Mouse (Mus musculus) liver, postnatal 0 days (tissue): ENCODE measurements around the gene Ccdc12. TPM values are rescaled to one million over a fixed set of nuclear protein-coding genes. Genes with fewer than 3 reads are reported as not detected.

Source experiments
- ATAC-seq: fragments of 200-750 bp; cut with Nextera tagmentation; 2 replicates; pipeline ENCODE4 v1.8.0; 2017; ENCODE audit warnings: mild to moderate bottlenecking, moderate library complexity
- DNase-seq: peaks from one replicate; pipeline ENCODE4 v3.0.0-alpha.2; 2016
- H3K27ac ChIP-seq: fragments of 300-500 bp; sonication (generic); 2 replicates; pipeline ENCODE4 v1.5.1; 2014; ENCODE audit warnings: antibody characterized with exemption, moderate library complexity, mild to moderate bottlenecking, low read depth
- H3K27me3 ChIP-seq: fragments of 300-500 bp; sonication (generic); 2 replicates; pipeline ENCODE4 v1.6.1; 2014; ENCODE audit warnings: low read length, control low read depth, mixed read lengths; ENCODE audit not compliant: insufficient read depth
- H3K36me3 ChIP-seq: fragments of 300-500 bp; sonication (generic); replicated peaks from 2 replicates; pipeline ENCODE4 v1.6.1; 2014; ENCODE audit warnings: mild to moderate bottlenecking, control low read depth, low read length, moderate library complexity, mixed read lengths; ENCODE audit not compliant: insufficient read depth
- H3K4me1 ChIP-seq: fragments of 300-500 bp; sonication (generic); 2 replicates; pipeline ENCODE4 v1.6.1; 2014; ENCODE audit warnings: antibody characterized with exemption, mild to moderate bottlenecking, control low read depth; ENCODE audit not compliant: insufficient read depth
- H3K4me2 ChIP-seq: fragments of 300-500 bp; sonication (generic); 2 replicates; pipeline ENCODE4 v1.6.1; 2014; ENCODE audit warnings: low read depth, mild to moderate bottlenecking, low read length, moderate library complexity, mixed read lengths
- H3K4me3 ChIP-seq: fragments of 300-500 bp; sonication (generic); 2 replicates; pipeline ENCODE4 v1.5.1; 2014; ENCODE audit warnings: low read depth, low read length
- H3K9ac ChIP-seq: fragments of 300-500 bp; sonication (generic); replicated peaks from 2 replicates; pipeline ENCODE4 v1.6.1; 2014; ENCODE audit warnings: mild to moderate bottlenecking, moderate library complexity
- H3K9me3 ChIP-seq: fragments of 300-500 bp; sonication (generic); 2 replicates; pipeline ENCODE4 v1.6.1; 2016; ENCODE audit warnings: mild to moderate bottlenecking, control low read depth, low read length, mixed read lengths
- CTCF ChIP-seq: sonication (generic); IDR thresholded peaks from 2 replicates; pipeline ENCODE4 v1.5.1; 2016; ENCODE audit warnings: antibody characterized with exemption, low read depth
- EP300 ChIP-seq: IDR thresholded peaks from 2 replicates; pipeline ENCODE4 v1.6.1; 2016; ENCODE audit warnings: antibody characterized with exemption, low read depth, mild to moderate bottlenecking
- WGBS: fragments of 180-500 bp; shearing (Covaris S2); extraction: QIAGEN DNeasy Blood & Tissue Kit; methylation state at CpG from one replicate; pipeline ENCODE4 v1.1.7; 2014; ENCODE audit not compliant: insufficient replicate concordance; 5-methylcytosine and 5-hydroxymethylcytosine counted together
- polyA plus RNA-seq: library from polyadenylated mRNA; unstranded; fragments of >200 nt; fragmentation: Nextera tagmentation; extraction: Ambion mirVana; gene quantifications from 2 replicates; pipeline ENCODE4 v1.2.1, GENCODE M21; 2015

Gene Ccdc12
- 69.3 and 71.1 TPM in 2 replicates for polyA plus RNA-seq

DNA sequence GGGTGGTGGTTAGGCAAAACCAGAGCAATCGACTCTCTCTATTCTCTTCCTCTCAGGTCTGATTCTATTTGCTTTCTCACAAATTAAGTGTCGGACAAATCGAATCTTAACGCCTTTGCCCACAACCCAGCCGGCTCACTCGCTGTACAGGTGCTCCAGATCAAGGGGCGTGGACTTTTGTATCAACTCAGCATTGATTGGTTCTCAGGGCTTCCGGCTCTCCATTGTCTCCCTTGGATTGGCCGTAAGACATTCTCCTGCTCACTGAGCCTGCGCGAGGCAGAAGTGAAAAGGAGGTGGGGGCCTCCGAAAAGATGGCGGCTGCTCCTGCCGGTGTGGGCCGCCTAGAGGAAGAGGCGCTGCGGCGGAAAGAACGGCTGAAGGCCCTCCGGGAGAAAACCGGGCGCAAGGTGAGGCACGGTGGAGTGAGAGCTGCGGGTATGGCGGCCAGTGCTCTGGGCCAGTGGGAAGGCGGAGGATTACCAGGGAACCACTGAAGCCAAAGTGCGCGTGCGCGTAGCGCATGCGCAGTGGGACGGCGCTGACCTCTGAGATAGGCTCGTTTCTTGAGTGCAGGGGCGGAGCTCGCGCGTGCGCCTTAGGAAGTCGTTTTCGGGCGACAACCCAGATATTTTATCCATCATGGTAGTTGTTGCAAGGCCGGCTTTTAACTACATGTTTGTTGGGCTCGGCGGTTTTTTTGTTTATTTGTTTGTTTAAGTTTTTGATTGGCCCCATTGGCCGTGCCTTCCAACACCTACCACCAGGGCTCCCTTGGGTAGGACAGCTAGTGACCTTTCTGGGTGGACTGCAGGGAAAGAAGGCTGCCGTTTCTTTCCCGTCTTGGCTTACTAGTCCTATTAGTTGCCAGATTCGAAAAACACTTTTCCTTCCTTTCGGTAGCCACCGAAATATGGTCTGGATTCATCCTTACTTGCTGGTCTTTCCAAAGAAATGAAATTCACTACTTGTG lies at the start of gene Ccdc12:
Gene Ccdc12, plus strand, starts transcription at position 255 of the 973 bp plus-strand sequence.
- Histone ChIP-seq H3K4me1 (peaks cover 69% of the 10 kb centered on the region), H3K36me3 (0 out of 2 replicates have a peak, but pooled peaks cover 3% of the 10 kb centered on the region), H3K4me2 (peak within 1 kb of the TSS; percentile 73), H3K9ac (peak within 1 kb of the TSS; percentile 83), H3K4me3 (peak within 1 kb of the TSS; percentile 74), H3K27me3 (peaks cover 15% of the 10 kb centered on the region), H3K27ac (peak within 1 kb of the TSS; percentile 91), H3K9me3 (no peaks in the 10 kb centered on the region)
- TF ChIP-seq EP300, result peak; percentile 44; the same call in 1 of the 2 replicates
- TF ChIP-seq CTCF, result peak; percentile 21; the same call in 1 of the 2 replicates
- peak; percentile 84 for ATAC-seq
- peak; percentile 95 for DNase-seq
- under 1% methylated on average over 52 of the region's 52 CpGs for WGBS

DNA sequence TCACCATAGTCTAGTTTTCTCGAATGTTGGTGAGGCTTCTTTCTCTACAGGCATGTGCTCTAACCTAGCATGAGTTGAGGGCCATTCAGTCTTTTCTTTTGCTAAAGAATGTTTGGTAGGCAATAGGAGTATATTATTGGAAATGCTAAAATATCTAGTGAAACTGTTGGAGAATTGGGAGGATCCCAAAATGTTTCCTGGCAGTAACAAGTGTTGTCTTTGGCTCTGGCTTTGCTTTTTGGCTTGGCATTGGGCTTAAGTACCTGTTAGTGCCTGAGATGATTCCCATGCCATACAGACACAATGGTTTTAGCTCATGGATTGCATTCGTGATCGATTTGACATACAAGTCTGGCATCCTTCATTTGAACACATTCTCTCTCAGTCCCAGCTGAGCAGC lies 44.8 kb upstream of the Ccdc12 start:
- H3K4me3 ChIP-seq, result no peak overlapping the region
- WGBS, result 82% methylated on average over 3 of the region's 3 CpGs
- no peaks in the 10 kb centered on the region for H3K4me1 ChIP-seq
- no peaks in the 10 kb centered on the region for H3K27me3 ChIP-seq
- H3K36me3 ChIP-seq, result peaks cover 53% of the 10 kb centered on the region
- ATAC-seq (no peak), DNase-seq (no peak)
- no peak for TF ChIP-seq EP300
- TF ChIP-seq CTCF, result no peak
- no peak overlapping the region for H3K9ac ChIP-seq
- no peaks in the 10 kb centered on the region for H3K9me3 ChIP-seq
- H3K4me2 ChIP-seq, result no peak overlapping the region
- no peak overlapping the region for H3K27ac ChIP-seq

DNA sequence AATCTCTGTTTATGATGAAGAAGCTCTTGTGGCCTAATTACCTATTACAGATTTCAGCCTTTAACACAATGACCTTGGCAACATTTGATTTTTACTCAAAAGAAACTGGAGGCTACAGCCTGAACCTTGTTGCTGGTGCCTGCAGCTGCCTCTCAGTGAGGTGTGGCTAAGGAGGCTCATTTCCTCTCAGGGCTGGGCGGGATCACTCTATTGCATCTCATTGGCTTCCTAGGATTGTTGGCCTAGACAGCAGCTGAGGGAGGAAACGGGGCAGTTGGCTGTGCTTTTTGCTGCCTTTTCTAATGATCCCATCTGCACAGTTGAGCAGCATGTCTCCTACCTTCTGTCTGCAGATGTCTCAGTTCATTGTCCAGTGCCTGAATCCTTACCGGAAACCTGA lies 39.2 kb upstream of the Ccdc12 start:
- no peaks in the 10 kb centered on the region for H3K9me3 ChIP-seq
- peaks cover 63% of the 10 kb centered on the region for H3K36me3 ChIP-seq
- ATAC-seq (no peak), DNase-seq (no peak)
- TF ChIP-seq CTCF (no peak), EP300 (no peak)
- H3K4me3 ChIP-seq, result no peak overlapping the region
- WGBS, result 74% methylated on average over 3 of the region's 3 CpGs
- no peaks in the 10 kb centered on the region for H3K4me1 ChIP-seq
- no peak overlapping the region for H3K27ac ChIP-seq
- no peak overlapping the region for H3K4me2 ChIP-seq
- no peak overlapping the region for H3K9ac ChIP-seq
- H3K27me3 ChIP-seq, result no peaks in the 10 kb centered on the region

DNA sequence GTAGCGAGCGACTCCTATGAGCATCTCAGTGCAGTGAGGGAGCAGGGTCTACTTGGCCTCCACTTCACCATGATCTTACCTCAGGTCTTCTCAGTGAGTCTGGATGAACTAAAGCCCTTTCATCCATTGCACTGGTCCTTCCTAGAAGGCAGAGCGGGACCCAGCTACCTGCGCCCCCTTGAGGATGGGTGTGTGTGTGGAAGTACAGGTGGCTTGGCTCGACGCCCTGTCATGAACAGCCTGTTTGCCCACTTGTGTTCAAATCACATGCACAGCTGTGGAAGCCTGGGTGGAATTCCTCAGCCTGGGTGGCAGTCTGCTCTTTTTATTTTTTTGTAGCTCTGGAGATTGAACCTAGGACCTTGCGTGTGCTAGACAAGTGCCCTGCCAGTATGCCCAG lies 36.1 kb upstream of the Ccdc12 start:
- Histone ChIP-seq H3K4me2 (no peak overlapping the region), H3K36me3 (peaks cover 43% of the 10 kb centered on the region), H3K9ac (no peak overlapping the region), H3K4me3 (no peak overlapping the region), H3K9me3 (no peaks in the 10 kb centered on the region), H3K4me1 (peaks cover 12% of the 10 kb centered on the region), H3K27ac (no peak overlapping the region), H3K27me3 (no peaks in the 10 kb centered on the region)
- no peak for ATAC-seq
- TF ChIP-seq EP300 (no peak), CTCF (peak; percentile 46)
- 91% methylated on average over 7 of the region's 7 CpGs for WGBS
- peak; percentile 40 for DNase-seq

DNA sequence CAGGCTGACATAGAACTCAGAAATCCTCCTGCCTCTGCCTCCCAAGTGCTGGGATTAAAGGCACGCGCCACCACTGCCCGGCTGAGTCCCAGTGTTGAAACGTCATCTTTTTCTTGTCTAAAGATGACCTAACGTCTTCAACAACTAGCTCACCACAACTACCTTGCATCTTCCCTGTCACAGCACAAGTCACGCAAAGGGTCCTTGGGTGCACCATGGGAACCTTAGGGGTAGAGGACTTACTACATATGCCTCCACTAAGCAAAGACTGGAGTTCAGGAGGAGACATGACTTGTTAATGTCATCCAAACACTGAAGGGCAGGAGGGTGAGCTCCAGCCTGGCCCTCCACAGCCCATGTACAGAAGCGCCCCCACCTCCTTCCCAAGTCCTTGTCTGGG lies 35.6 kb upstream of the Ccdc12 start:
- Histone ChIP-seq H3K27me3 (no peaks in the 10 kb centered on the region), H3K4me2 (no peak overlapping the region), H3K36me3 (peaks cover 40% of the 10 kb centered on the region), H3K4me3 (no peak overlapping the region), H3K9ac (no peak overlapping the region), H3K9me3 (no peaks in the 10 kb centered on the region), H3K4me1 (peaks cover 15% of the 10 kb centered on the region), H3K27ac (no peak overlapping the region)
- ATAC-seq (no peak), DNase-seq (peak; percentile 12)
- TF ChIP-seq CTCF (no peak), EP300 (no peak)
- WGBS, result 91% methylated on average over 7 of the region's 7 CpGs

DNA sequence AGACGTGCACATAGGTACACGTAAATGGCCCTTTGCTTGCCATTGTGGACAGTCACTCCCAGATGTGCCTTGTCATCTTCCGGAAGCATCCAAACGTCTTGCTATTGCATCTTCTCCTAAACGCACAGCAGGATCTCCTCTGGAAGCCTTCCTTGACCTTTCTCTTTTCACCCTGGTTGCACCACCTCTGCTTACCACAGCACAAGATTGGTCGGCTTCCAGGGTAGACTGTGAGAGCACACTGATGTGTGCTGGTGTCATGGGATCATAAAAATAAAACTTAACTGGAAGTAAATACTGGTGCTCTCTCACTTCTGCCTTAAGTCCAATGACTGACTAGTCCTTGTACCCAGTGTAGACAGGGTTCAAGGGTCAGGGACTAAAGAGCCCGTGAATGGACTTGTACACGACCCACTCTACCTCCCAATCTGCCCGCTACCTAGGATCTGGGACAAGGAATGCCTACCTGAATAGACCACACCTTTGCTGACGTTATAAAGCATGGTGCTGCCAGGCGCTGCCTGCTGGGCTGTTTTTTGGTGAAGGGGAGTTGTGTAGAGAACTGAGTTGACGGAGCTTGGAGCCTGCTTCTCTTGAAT lies 33.6 kb upstream of the Ccdc12 start:
- peak; percentile 13 for DNase-seq
- Histone ChIP-seq H3K9ac (no peak overlapping the region), H3K4me3 (no peak overlapping the region), H3K27me3 (no peaks in the 10 kb centered on the region), H3K27ac (no peak overlapping the region), H3K4me2 (no peak overlapping the region), H3K36me3 (peaks cover 41% of the 10 kb centered on the region), H3K9me3 (no peaks in the 10 kb centered on the region), H3K4me1 (peaks cover 15% of the 10 kb centered on the region)
- TF ChIP-seq CTCF, result no peak
- TF ChIP-seq EP300, result no peak
- 70% methylated on average over 12 of the region's 12 CpGs for WGBS
- ATAC-seq, result no peak
